Mouse (Mus musculus): ENCODE measurements at regions not wholly inside any gene's neighbourhood (a gene's known extent, or its start where the extent isn't known, plus 50 kb on each side); places are given as distances from the start of the nearest gene placed in this dataset.
"Not testable (repeated sequence)": the region's sequence is repeated elsewhere in the genome, so short reads cannot be mapped to it uniquely, and the experiment has no call there.

DNA sequence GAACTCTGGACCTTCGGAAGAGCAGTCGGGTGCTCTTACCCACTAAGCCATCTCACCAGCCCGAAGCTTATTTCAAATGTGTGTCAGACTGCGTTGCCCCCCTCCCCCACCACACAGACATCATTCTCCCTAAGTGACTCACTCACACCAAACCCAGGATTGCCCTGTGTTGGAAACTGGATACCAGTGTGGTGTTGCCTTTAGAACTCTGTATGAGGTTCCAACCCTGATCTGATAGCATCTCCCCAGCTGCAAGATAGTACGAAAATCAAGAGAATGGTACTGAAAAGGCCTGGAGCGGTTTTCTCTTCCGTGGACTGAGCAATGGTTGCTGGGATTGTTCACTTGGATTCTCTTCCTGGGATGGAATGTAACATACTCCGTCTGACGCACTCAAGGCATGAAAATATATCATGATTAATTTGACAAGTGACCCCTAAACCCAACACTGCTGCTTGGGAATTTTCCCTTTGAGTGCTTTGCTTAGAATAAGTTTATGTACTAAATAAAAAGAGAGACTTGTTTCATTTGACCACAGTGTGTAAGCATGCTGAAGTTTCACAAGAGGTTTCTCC, 63.0 kb downstream of the Hand2 start:
- peak; percentile 5 for DNase-seq

GRCm38 (mm10) chr8:57387627-57388026, 66.8 kb downstream of the Hand2 start:
- no peak for DNase-seq

- DNase-seq: no peak
Observed at GRCm38 (mm10) chr8:57388579-57388978, 67.1 kb upstream of the Scrg1 start.

GRCm38 (mm10) chr8:57397999-57398635, 57.6 kb upstream of the Scrg1 start:
- no peak for DNase-seq

- not testable (repeated sequence) for DNase-seq
Observed at GRCm38 (mm10) chr8:57400171-57400570, 55.6 kb upstream of the Scrg1 start.

DNA sequence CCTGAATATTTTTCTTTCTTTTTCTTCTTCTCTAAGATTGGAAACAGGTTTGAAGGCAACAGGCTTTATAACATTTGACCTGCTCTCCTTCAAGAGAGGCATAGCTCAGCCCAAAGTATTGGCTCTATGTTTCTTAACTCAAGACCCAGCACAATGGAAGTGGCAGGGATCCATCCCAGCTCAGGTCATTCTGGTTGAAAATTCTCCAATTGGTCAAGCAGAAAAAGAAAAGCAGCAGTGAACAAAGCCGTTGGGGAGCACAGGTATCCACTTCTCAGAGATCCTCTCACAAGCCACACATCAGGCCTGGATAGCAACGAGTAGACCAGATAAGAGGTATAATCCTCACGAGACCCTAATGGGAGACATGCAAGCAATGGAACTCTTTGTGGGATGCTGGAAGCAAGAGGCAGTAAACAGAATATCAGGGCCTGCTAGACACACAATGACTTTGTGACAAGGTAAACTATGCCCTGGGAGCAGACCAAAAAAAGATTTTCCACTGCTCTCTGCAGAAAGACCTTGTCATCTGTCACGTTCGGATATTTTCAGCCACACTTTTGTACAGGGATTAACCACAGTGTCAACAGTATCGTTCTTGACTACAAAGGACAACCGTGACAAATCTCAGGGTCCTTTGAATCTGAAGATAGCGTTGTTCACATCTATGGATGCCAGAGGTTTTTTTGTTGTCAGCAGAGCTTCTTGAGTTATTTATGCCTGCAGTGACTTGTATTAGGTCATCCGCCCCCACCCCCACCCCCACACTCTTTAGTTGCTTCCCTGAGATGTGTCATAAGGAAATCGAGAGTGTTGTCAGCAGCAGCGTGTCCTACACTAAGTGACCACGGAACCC, 54.7 kb upstream of the Scrg1 start:
- DNase-seq: no peak

GRCm38 (mm10) chr8:57401661-57402060, 54.1 kb upstream of the Scrg1 start:
- no peak for DNase-seq

DNA sequence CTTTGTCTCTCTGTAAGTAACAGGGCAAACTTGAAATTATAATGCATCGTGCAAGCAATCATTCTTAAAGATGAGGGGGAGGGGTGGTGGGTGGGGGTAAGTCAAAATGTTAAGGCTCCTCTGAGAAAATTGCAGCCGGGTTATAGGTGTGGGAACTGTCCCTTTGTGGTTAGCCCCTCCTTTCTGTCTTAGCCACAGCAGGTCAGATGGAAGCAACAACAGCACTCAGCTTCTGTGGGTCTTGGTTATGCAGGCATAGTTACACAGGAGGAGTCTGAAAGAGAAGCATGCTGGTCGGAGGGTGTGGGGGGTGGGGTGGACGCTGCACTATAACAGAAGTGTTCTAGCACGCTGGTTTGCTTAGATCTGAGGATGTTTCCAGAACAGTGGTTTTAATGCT, 53.5 kb upstream of the Scrg1 start:
- no peak for DNase-seq

DNA sequence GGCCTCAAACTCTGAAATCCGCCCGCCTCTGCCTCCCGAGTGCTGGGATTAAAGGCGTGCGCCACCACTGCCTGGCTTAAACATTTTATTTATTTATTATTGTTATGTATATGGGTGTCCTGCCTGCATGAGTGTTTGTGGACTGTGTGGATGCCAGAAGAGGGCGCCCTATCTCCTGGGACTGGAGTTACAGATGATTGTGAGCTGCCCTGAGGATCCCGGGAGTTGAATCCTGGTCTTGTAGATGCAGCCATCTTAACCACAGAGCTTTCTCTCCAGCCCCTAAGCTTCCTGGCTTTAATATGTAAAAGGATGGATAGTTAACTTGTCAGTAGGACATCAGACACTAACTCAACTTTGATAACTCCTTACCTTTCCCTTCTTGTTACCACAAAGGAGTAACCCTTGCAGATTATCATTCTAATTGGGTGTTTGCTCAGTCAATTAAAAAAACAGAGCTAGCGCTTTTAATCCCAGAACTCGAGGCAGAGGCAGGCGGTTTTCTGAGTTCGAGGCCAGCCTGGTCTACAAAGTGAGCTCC, 52.0 kb upstream of the Scrg1 start:
- peak; percentile 13 for DNase-seq

GRCm38 (mm10) chr8:57405277-57405817, 50.4 kb upstream of the Scrg1 start:
- no peak for DNase-seq

All from adrenal gland, postnatal 25 days (tissue).